Mouse (Mus musculus): ENCODE results near the gene Ikzf4.

DNA sequence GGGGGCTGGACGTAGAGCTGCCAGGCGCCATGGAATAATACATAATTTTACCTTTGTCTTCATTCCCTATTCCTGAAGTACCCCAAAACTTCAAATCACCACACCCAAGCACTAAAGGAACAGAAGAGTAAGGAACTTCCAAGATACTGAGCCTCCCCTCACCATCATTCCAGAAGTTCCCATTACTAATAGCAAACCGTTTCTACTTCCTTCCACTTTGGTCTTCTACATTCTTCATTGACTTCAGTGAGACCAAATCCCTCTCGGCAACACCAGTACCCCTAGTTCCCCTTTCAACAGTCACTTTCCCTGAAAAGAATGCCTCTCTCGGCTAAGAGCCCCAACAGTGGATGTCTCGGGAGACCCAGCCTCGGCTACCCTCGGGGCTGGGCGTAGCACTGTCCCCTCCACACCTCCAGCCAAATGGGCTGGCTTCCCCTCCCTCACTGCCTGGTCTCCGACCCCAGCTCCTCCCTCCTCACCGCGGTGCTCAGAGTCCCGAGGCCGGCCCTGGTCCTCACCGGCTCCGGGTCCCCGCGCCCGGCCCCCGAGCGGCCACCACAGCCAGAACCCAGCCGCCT, 49.7 kb upstream of the Ikzf4 start:
- TF ChIP-seq CTCF (IDR thresholded peaks at IDR 0.05; ENCODE audit: control insufficient read depth, insufficient read depth, insufficient replicate concordance, low read depth, low read length) (no peak), POLR2A (IDR thresholded peaks at IDR 0.05; ENCODE audit: control insufficient read depth, low read depth, low read length) (no peak)

Measured in testis, adult 2 months (tissue).